Mouse (Mus musculus) heart, embryonic 14.5 days (tissue): ENCODE data around the gene Ercc4. TPM values are rescaled to one million over a fixed set of nuclear protein-coding genes. Genes with fewer than 3 reads are reported as not detected.

ENCODE experiments used
- ATAC-seq: fragments of 200-750 bp; cut with Nextera tagmentation; 2 replicates; pipeline ENCODE4 v1.8.0; 2017; ENCODE audit warnings: low read depth, moderate TSS enrichment; ENCODE audit not compliant: insufficient number of reproducible peaks, insufficient read depth, low FRiP score
- H3K27ac ChIP-seq, 2 experiments: fragments of 200-500 bp in 1 of 2; fragments of 300-500 bp in 1 of 2; sonication (generic) in 1 of 2; replicated peaks in 1 of 2; 2 replicates each; pipeline ENCODE4 v1.5.1; 2012 to 2014; ENCODE audit warnings: low read depth in 2 of 2, low read length in 2 of 2, control low read depth in 1 of 2, mild to moderate bottlenecking in 1 of 2, mixed read lengths in 1 of 2; ENCODE audit not compliant: control insufficient read depth in 1 of 2, insufficient read depth in 1 of 2
- H3K27me3 ChIP-seq: fragments of 300-500 bp; sonication (generic); 2 replicates; pipeline ENCODE4 v1.6.1; 2014; ENCODE audit warnings: mild to moderate bottlenecking, low read length, control low read depth; ENCODE audit not compliant: control insufficient read depth, insufficient read depth
- H3K36me3 ChIP-seq: fragments of 300-500 bp; sonication (generic); 2 replicates; pipeline ENCODE4 v1.6.1; 2014; ENCODE audit warnings: mild to moderate bottlenecking, control low read depth, low read length, mixed read lengths; ENCODE audit not compliant: control insufficient read depth, insufficient read depth
- H3K4me1 ChIP-seq, 2 experiments: fragments of 200-500 bp in 1 of 2; fragments of 300-500 bp in 1 of 2; sonication (generic) in 1 of 2; 2 replicates each; pipeline ENCODE4 v1.6.1; 2012 to 2014; ENCODE audit warnings: low read length in 2 of 2, control low read depth in 1 of 2, mixed read lengths in 1 of 2; ENCODE audit not compliant: control insufficient read depth in 2 of 2, insufficient read depth in 2 of 2
- H3K4me2 ChIP-seq: fragments of 300-500 bp; sonication (generic); 2 replicates; pipeline ENCODE4 v1.6.1; 2014; ENCODE audit warnings: mild to moderate bottlenecking, low read length
- H3K4me3 ChIP-seq, 2 experiments: fragments of 200-500 bp in 1 of 2; fragments of 300-500 bp in 1 of 2; sonication (generic) in 1 of 2; 2 replicates each; pipeline ENCODE4 v1.5.1; 2012 to 2014; ENCODE audit warnings: low read length in 2 of 2, mild to moderate bottlenecking in 2 of 2, control low read depth in 1 of 2, low read depth in 1 of 2, moderate library complexity in 1 of 2; ENCODE audit not compliant: control insufficient read depth in 1 of 2, insufficient read depth in 1 of 2
- H3K9ac ChIP-seq: fragments of 300-500 bp; sonication (generic); 2 replicates; pipeline ENCODE4 v1.6.1; 2014; ENCODE audit warnings: mild to moderate bottlenecking, low read length
- H3K9me3 ChIP-seq: fragments of 300-500 bp; sonication (generic); 2 replicates; pipeline ENCODE4 v1.6.1; 2016; ENCODE audit warnings: low read length, control low read depth; ENCODE audit not compliant: control insufficient read depth
- WGBS: fragments of 180-500 bp; shearing (Covaris S2); extraction: QIAGEN DNeasy Blood & Tissue Kit; methylation state at CpG from one replicate; pipeline ENCODE4 v1.1.7; 2014; 5-methylcytosine and 5-hydroxymethylcytosine counted together
- polyA plus RNA-seq: library from polyadenylated mRNA; unstranded; fragments of >200 nt; fragmentation: Nextera tagmentation; extraction: Ambion mirVana; gene quantifications from 2 replicates; pipeline ENCODE4 v1.2.1, GENCODE M21; 2014

The Ercc4 gene
- polyA plus RNA-seq, 1 experiment from 2014 or later, result 11.1 TPM

DNA sequence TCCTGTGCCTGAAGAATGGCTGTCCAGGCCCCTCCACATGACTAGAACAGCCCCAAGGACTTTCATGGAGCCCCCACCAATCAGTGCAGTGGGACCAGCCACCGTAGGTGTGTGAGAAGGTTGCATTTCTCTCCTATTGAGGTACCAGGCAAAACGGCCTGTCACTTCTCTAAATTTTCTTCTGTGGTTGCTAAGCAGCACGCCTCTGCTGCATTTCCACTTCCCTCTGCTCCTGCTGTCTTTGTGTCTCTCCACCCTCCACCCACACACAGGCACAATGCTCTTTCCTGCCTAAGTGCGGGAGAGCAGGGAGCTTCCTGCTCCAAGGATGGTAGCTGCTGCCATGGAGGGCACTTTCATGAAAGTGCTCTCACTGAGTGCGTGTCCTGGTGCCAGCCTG, 87.8 kb downstream of the Ercc4 start:
- Histone ChIP-seq H3K4me3 (no peak overlapping the region), H3K27ac (no peak overlapping the region), H3K4me2 (no peak overlapping the region), H3K27me3 (no peaks in the 10 kb centered on the region), H3K9ac (no peak overlapping the region), H3K4me1 (peaks cover 22 to 36% of the 10 kb centered on the region in 2 experiments), H3K9me3 (no peaks in the 10 kb centered on the region), H3K36me3 (no peaks in the 10 kb centered on the region)
- 50% methylated on average over 5 of the region's 5 CpGs for WGBS
- no peak for ATAC-seq

DNA sequence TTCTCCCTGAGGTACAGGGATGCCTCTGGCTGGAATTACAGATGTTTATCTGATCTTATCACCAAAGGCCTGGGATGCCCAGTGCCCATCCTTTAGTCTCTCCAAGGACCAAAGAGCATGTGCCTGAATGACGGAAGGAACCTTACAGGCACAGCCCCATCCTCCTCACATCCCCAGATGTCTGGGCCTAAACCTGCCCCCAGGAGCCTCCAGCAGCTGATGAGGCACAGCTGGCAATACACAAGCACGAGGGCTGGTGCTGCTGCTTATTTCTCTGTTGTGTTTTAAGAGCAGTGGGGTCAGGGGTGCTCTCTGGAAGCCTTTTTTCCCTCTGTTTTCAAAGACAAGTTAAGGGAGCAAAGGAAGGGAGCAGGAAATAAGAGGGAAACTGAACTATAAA, 89.7 kb downstream of the Ercc4 start:
- ATAC-seq, result no peak
- Histone ChIP-seq H3K27me3 (no peaks in the 10 kb centered on the region), H3K9ac (no peak overlapping the region), H3K27ac (no peak overlapping the region), H3K4me1 (peaks cover 8 to 18% of the 10 kb centered on the region in 2 experiments), H3K9me3 (no peaks in the 10 kb centered on the region), H3K4me2 (no peak overlapping the region), H3K4me3 (no peak overlapping the region), H3K36me3 (no peaks in the 10 kb centered on the region)
- WGBS, result 37% methylated on average over 2 of the region's 2 CpGs

Other genes with a start within 250 kb of the Ercc4 start
- gene Mrtfb, start 146.8 kb downstream of the Ercc4 start, polyA plus RNA-seq, result 20.9 and 22.2 TPM in 2 replicates